Mouse (Mus musculus): ENCODE results near the gene Iffo1.

Gene Iffo1

GRCm38 (mm10) chr6:125143128-125143527 lies 1.9 kb upstream of the Iffo1 start:
- no peak for DNase-seq

- no peak for DNase-seq
Measured at GRCm38 (mm10) chr6:125143904-125144303, 1.1 kb upstream of the Iffo1 start.

GRCm38 (mm10) chr6:125145479-125145951 lies 474 bp downstream of the Iffo1 start:
- DNase-seq: peak; percentile 68

- no peak for DNase-seq
Measured at GRCm38 (mm10) chr6:125146148-125146547, 1.1 kb downstream of the Iffo1 start.

- DNase-seq: peak; percentile 65
Measured at GRCm38 (mm10) chr6:125146797-125147196, 1.8 kb downstream of the Iffo1 start.

GRCm38 (mm10) chr6:125147329-125147728 lies 2.3 kb downstream of the Iffo1 start:
- DNase-seq: no peak

- peak; percentile 67 for DNase-seq
Measured at GRCm38 (mm10) chr6:125148251-125148925, 3.3 kb downstream of the Iffo1 start.

GRCm38 (mm10) chr6:125148926-125149568 lies 4.0 kb downstream of the Iffo1 start:
- peak; percentile 65 for DNase-seq

GRCm38 (mm10) chr6:125149569-125149950 lies 4.5 kb downstream of the Iffo1 start:
- DNase-seq: no peak

- DNase-seq: peak; percentile 42
Measured at GRCm38 (mm10) chr6:125152212-125153017, 7.4 kb downstream of the Iffo1 start.

GRCm38 (mm10) chr6:125153018-125153389 lies 8.0 kb downstream of the Iffo1 start:
- DNase-seq: no peak

- no peak for DNase-seq
Measured at GRCm38 (mm10) chr6:125153682-125154081, 8.6 kb downstream of the Iffo1 start.

- DNase-seq: no peak
Measured at GRCm38 (mm10) chr6:125154550-125154949, 9.5 kb downstream of the Iffo1 start.

GRCm38 (mm10) chr6:125155262-125155661 lies 10.2 kb downstream of the Iffo1 start:
- no peak for DNase-seq

- DNase-seq: no peak
Measured at GRCm38 (mm10) chr6:125156491-125156890, 11.4 kb downstream of the Iffo1 start.

- no peak for DNase-seq
Measured at GRCm38 (mm10) chr6:125156903-125157614, 12.0 kb downstream of the Iffo1 start.

- DNase-seq: no peak
Measured at GRCm38 (mm10) chr6:125158944-125159492, 14.0 kb downstream of the Iffo1 start.

GRCm38 (mm10) chr6:125159773-125160557 lies 14.9 kb downstream of the Iffo1 start:
- no peak for DNase-seq

- DNase-seq: no peak
Measured at GRCm38 (mm10) chr6:125160558-125160853, 15.5 kb downstream of the Iffo1 start.

- DNase-seq: peak; percentile 57
Measured at GRCm38 (mm10) chr6:125160854-125161760, 16.1 kb downstream of the Iffo1 start.

- DNase-seq: peak; percentile 68
Measured at GRCm38 (mm10) chr6:125161971-125162370, 16.9 kb downstream of the Iffo1 start.
